Mouse (Mus musculus) midbrain, embryonic 13.5 days (tissue): ENCODE measurements around the gene Rbmx2. TPM values are rescaled to one million over a fixed set of nuclear protein-coding genes. Genes with fewer than 3 reads are reported as not detected.
A peak's percentile ranks its signal among the peaks of the same experiment; 100 is the strongest.

ENCODE experiments used
- ATAC-seq: fragments of 200-750 bp; cut with Nextera tagmentation; 2 replicates; pipeline ENCODE4 v1.8.0; 2017; ENCODE audit warnings: mild to moderate bottlenecking, moderate TSS enrichment, moderate library complexity
- H3K27ac ChIP-seq: fragments of 300-500 bp; sonication (generic); 2 replicates; pipeline ENCODE4 v1.5.1; 2015; ENCODE audit warnings: inconsistent platforms, mild to moderate bottlenecking, moderate library complexity
- H3K27me3 ChIP-seq: fragments of 300-500 bp; sonication (generic); 2 replicates; pipeline ENCODE4 v1.6.1; 2015; ENCODE audit warnings: mild to moderate bottlenecking, inconsistent platforms
- H3K36me3 ChIP-seq: fragments of 300-500 bp; sonication (generic); 2 replicates; pipeline ENCODE4 v1.6.1; 2015; ENCODE audit warnings: mild to moderate bottlenecking, inconsistent platforms
- H3K4me1 ChIP-seq: fragments of 300-500 bp; sonication (generic); replicated peaks from 2 replicates; pipeline ENCODE4 v1.6.1; 2015; ENCODE audit warnings: inconsistent platforms
- H3K4me2 ChIP-seq: fragments of 300-500 bp; sonication (generic); replicated peaks from 2 replicates; pipeline ENCODE4 v1.6.1; 2015; ENCODE audit warnings: moderate library complexity, mild to moderate bottlenecking, inconsistent platforms
- H3K4me3 ChIP-seq: fragments of 300-500 bp; sonication (generic); replicated peaks from 2 replicates; pipeline ENCODE4 v1.5.1; 2015; ENCODE audit warnings: mild to moderate bottlenecking, inconsistent platforms
- H3K9ac ChIP-seq: fragments of 300-500 bp; sonication (generic); replicated peaks from 2 replicates; pipeline ENCODE4 v1.6.1; 2015; ENCODE audit warnings: mild to moderate bottlenecking, inconsistent platforms
- H3K9me3 ChIP-seq: fragments of 300-500 bp; sonication (generic); 2 replicates; pipeline ENCODE4 v1.6.1; 2016; ENCODE audit warnings: mild to moderate bottlenecking, inconsistent platforms
- WGBS: fragments of 180-500 bp; shearing (Covaris S2); methylation state at CpG from one replicate; pipeline ENCODE4 v1.1.7; 2015; 5-methylcytosine and 5-hydroxymethylcytosine counted together
- polyA plus RNA-seq: library from polyadenylated mRNA; unstranded; fragments of >200 nt; fragmentation: Nextera tagmentation; extraction: Ambion mirVana; gene quantifications from 2 replicates; pipeline ENCODE4 v1.2.1, GENCODE M21; 2015

Rbmx2 gene
- polyA plus RNA-seq: 25.1 and 25.2 TPM in 2 replicates

- Histone ChIP-seq H3K4me3 (peak within 1 kb of the TSS; percentile 59), H3K4me2 (peak within 1 kb of the TSS; percentile 58), H3K9ac (peak within 1 kb of the TSS; percentile 64), H3K36me3 (0 out of 2 replicates have a peak, but pooled peaks cover 5% of the 10 kb centered on the region), H3K4me1 (peaks cover 11% of the 10 kb centered on the region), H3K27me3 (no peaks in the 10 kb centered on the region), H3K9me3 (no peaks in the 10 kb centered on the region), H3K27ac (no peak within 1 kb of the TSS)
- WGBS: 19% methylated on average over 42 of the region's 42 CpGs
- ATAC-seq: peak; percentile 98
Observed at GRCm38 (mm10) chrX:48694864-48695371, at the start of gene Rbmx2. TSS of gene Rbmx2 (plus strand) at chrX:48695004.

- no peak overlapping the region for H3K4me3 ChIP-seq
- H3K9ac ChIP-seq: no peak overlapping the region
- ATAC-seq: peak; percentile 68
- no peaks in the 10 kb centered on the region for H3K9me3 ChIP-seq
- H3K4me2 ChIP-seq: no peak overlapping the region
- H3K4me1 ChIP-seq: no peaks in the 10 kb centered on the region
- no peaks in the 10 kb centered on the region for H3K27me3 ChIP-seq
- WGBS: 29% methylated on average over 6 of the region's 6 CpGs
- H3K36me3 ChIP-seq: peaks cover 3% of the 10 kb centered on the region; the same call in 1 of the 2 replicates
- no peak overlapping the region for H3K27ac ChIP-seq
Observed at GRCm38 (mm10) chrX:48666807-48667206, 28.0 kb upstream of the Rbmx2 start.

GRCm38 (mm10) chrX:48669588-48669987 is 25.2 kb upstream of the Rbmx2 start:
- Histone ChIP-seq H3K27ac (no peak overlapping the region), H3K4me1 (no peaks in the 10 kb centered on the region), H3K4me3 (no peak overlapping the region), H3K27me3 (no peaks in the 10 kb centered on the region), H3K4me2 (no peak overlapping the region), H3K9me3 (no peaks in the 10 kb centered on the region), H3K36me3 (no peaks in the 10 kb centered on the region), H3K9ac (no peak overlapping the region)
- 60% methylated on average over 3 of the region's 3 CpGs for WGBS
- ATAC-seq: no peak

- WGBS: 68% methylated on average over 3 of the region's 3 CpGs
- no peaks in the 10 kb centered on the region for H3K36me3 ChIP-seq
- no peak for ATAC-seq
- no peak overlapping the region for H3K4me2 ChIP-seq
- H3K27me3 ChIP-seq: no peaks in the 10 kb centered on the region
- H3K4me3 ChIP-seq: no peak overlapping the region
- H3K27ac ChIP-seq: no peak overlapping the region
- H3K9me3 ChIP-seq: no peaks in the 10 kb centered on the region
- H3K4me1 ChIP-seq: no peaks in the 10 kb centered on the region
- H3K9ac ChIP-seq: no peak overlapping the region
Observed at GRCm38 (mm10) chrX:48671714-48672113, 23.1 kb upstream of the Rbmx2 start.

- WGBS: 62% methylated on average over 4 of the region's 4 CpGs
- Histone ChIP-seq H3K27ac (no peak within 1 kb of the TSS), H3K36me3 (no peaks in the 10 kb centered on the region), H3K4me2 (no peak within 1 kb of the TSS), H3K9ac (no peak within 1 kb of the TSS), H3K4me3 (no peak within 1 kb of the TSS), H3K4me1 (no peaks in the 10 kb centered on the region), H3K27me3 (no peaks in the 10 kb centered on the region), H3K9me3 (no peaks in the 10 kb centered on the region)
- ATAC-seq: no peak
Observed at GRCm38 (mm10) chrX:48674171-48674570, 20.6 kb upstream of the Rbmx2 start, which contains the start of gene Gpr119. TSS of gene Gpr119 (minus strand) at chrX:48674478.

GRCm38 (mm10) chrX:48683451-48683850 is 11.4 kb upstream of the Rbmx2 start:
- H3K9me3 ChIP-seq: no peaks in the 10 kb centered on the region
- H3K9ac ChIP-seq: no peak overlapping the region
- H3K27me3 ChIP-seq: no peaks in the 10 kb centered on the region
- H3K4me2 ChIP-seq: no peak overlapping the region
- H3K27ac ChIP-seq: no peak overlapping the region
- no peaks in the 10 kb centered on the region for H3K4me1 ChIP-seq
- H3K4me3 ChIP-seq: no peak overlapping the region
- 20% methylated on average over 3 of the region's 3 CpGs for WGBS
- no peaks in the 10 kb centered on the region for H3K36me3 ChIP-seq
- ATAC-seq: no peak

- no peak for ATAC-seq
- 73% methylated on average over 5 of the region's 5 CpGs for WGBS
Observed at GRCm38 (mm10) chrX:48683857-48684256, 10.9 kb upstream of the Rbmx2 start.

GRCm38 (mm10) chrX:48694460-48694859 is 344 bp upstream of the Rbmx2 start:
- ATAC-seq: peak; percentile 92
- Histone ChIP-seq H3K9ac (no peak overlapping the region), H3K4me1 (peaks cover 11% of the 10 kb centered on the region), H3K27ac (no peak overlapping the region), H3K4me2 (peak overlapping the region; percentile 56), H3K36me3 (0 out of 2 replicates have a peak, but pooled peaks cover 5% of the 10 kb centered on the region), H3K4me3 (peak overlapping the region; percentile 59), H3K9me3 (no peaks in the 10 kb centered on the region), H3K27me3 (no peaks in the 10 kb centered on the region)
- 19% methylated on average over 6 of the region's 6 CpGs for WGBS

More at GRCm38 (mm10) chrX:48683857-48684256, 10.9 kb upstream of the Rbmx2 start:
- H3K36me3 ChIP-seq: no peaks in the 10 kb centered on the region
- no peaks in the 10 kb centered on the region for H3K27me3 ChIP-seq
- H3K4me2 ChIP-seq: no peak overlapping the region
- no peak overlapping the region for H3K4me3 ChIP-seq
- no peak overlapping the region for H3K9ac ChIP-seq
- no peak overlapping the region for H3K27ac ChIP-seq
- no peaks in the 10 kb centered on the region for H3K4me1 ChIP-seq
- H3K9me3 ChIP-seq: no peaks in the 10 kb centered on the region

GRCm38 (mm10) chrX:48709701-48710100 is 14.9 kb downstream of the Rbmx2 start:
- no peaks in the 10 kb centered on the region for H3K4me1 ChIP-seq
- 90% methylated on average over 10 of the region's 10 CpGs for WGBS
- peaks cover 23% of the 10 kb centered on the region for H3K36me3 ChIP-seq
- H3K27me3 ChIP-seq: no peaks in the 10 kb centered on the region
- no peak overlapping the region for H3K27ac ChIP-seq
- H3K9ac ChIP-seq: no peak overlapping the region
- no peaks in the 10 kb centered on the region for H3K9me3 ChIP-seq
- ATAC-seq: no peak
- no peak overlapping the region for H3K4me2 ChIP-seq
- no peak overlapping the region for H3K4me3 ChIP-seq

GRCm38 (mm10) chrX:48712846-48713245 is 18.0 kb downstream of the Rbmx2 start:
- 90% methylated on average over 8 of the region's 8 CpGs for WGBS
- no peak overlapping the region for H3K4me2 ChIP-seq

GRCm38 (mm10) chrX:48754710-48755283 is 60.0 kb downstream of the Rbmx2 start:
- Histone ChIP-seq H3K4me2 (no peak overlapping the region), H3K4me1 (no peaks in the 10 kb centered on the region), H3K4me3 (no peak overlapping the region), H3K9ac (no peak overlapping the region), H3K27me3 (no peaks in the 10 kb centered on the region), H3K9me3 (no peaks in the 10 kb centered on the region), H3K27ac (no peak overlapping the region), H3K36me3 (no peaks in the 10 kb centered on the region)
- no peak for ATAC-seq
- WGBS: 83% methylated on average over 2 of the region's 2 CpGs

More at GRCm38 (mm10) chrX:48712846-48713245, 18.0 kb downstream of the Rbmx2 start:
- Histone ChIP-seq H3K27me3 (no peaks in the 10 kb centered on the region), H3K9ac (no peak overlapping the region), H3K4me3 (no peak overlapping the region), H3K4me1 (no peaks in the 10 kb centered on the region), H3K9me3 (no peaks in the 10 kb centered on the region), H3K36me3 (peaks cover 23% of the 10 kb centered on the region), H3K27ac (no peak overlapping the region)
- ATAC-seq: no peak
